Mouse (Mus musculus) mammary gland, adult 2 months (tissue): ENCODE data around the gene Gm10118. TPM values are rescaled to one million over a fixed set of nuclear protein-coding genes. Genes with fewer than 3 reads are reported as not detected.

Source experiments
- polyA plus RNA-seq: library from polyadenylated mRNA; depleted of rRNA; stranded (reverse); fragments of >200 nt; gene quantifications from 2 replicates; pipeline ENCODE4 v1.2.3, GENCODE M21; 2012; ENCODE audit warnings: low replicate concordance; rRNA removed

The Gm10118 gene
- polyA plus RNA-seq: not detected in 2 replicates

GRCm38 (mm10) chr10:63927334-63927733 is at the start of gene Gm10118:
Gm10118 (minus strand) TSS chr10:63927434.

Other genes starting within 250 kb of the Gm10118 start
- gene Lrrtm3, start 162.8 kb upstream of the Gm10118 start, polyA plus RNA-seq: not detected in 2 replicates